38 mouse cellular contexts compared by ENCODE assay signal in the genomic region with DNA sequence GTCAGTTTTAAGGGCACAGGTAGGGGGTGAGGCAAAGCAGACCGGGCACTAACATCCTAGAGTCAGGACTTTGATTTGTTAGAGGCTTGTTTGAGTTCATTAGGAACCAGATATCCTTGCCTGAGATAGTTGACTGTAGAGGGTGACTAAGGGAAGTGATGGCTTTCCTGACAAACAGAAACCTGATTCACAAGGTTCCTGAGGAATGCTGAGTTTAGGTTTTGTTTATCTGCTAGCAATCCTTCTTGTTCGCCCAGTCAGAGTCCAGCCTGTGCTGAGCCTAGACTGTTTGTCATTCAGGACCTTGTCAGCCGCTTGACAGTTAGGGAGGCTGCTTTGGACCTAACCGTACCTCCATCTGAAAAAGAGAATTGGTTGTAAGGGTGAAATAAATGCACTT. TPM values are rescaled to one million over a fixed set of nuclear protein-coding genes. Genes with fewer than 3 reads are reported as not detected.
DNase-seq lines count a peak whose midpoint lies in the region; ATAC-seq and TF ChIP-seq lines count a peak whose summit lies in the region.
"Had no signal": no experiment of that assay in that cellular context is flagged by ENCODE, and none has a peak within 500 bp of the region (broad histone marks: within the 10 kb centered on the region; RNA-seq: fewer than 3 reads in every experiment).

No protein-coding gene starts in this region.

- no peak overlapping the region for H3K4me3 ChIP-seq in liver, adult 2 months (ENCODE audit: insufficient read depth, low read depth, low read length)
- no peak overlapping the region for H3K4me3 ChIP-seq in liver, embryonic 12.5 days
- no peak overlapping the region for H3K4me3 ChIP-seq in intestine, embryonic 14.5 days (ENCODE audit: low read depth, low read length)
- no peak overlapping the region for H3K4me3 ChIP-seq in liver, postnatal 0 days (ENCODE audit: low read depth, low read length)
- H3K4me3 ChIP-seq: forebrain, embryonic 13.5 days; hindbrain, embryonic 10.5 days; hindbrain, embryonic 15.5 days; limb, embryonic 15.5 days; myocyte; neural tube, embryonic 12.5 days had no signal

- H3K4me2 ChIP-seq in liver, embryonic 12.5 days = no peak overlapping the region
- no peak overlapping the region for H3K4me2 ChIP-seq in intestine, embryonic 14.5 days (ENCODE audit: low read length)
- H3K4me2 ChIP-seq in liver, postnatal 0 days (ENCODE audit: low read depth, low read length) = no peak overlapping the region
- H3K4me2 ChIP-seq: forebrain, embryonic 13.5 days; heart, embryonic 11.5 days; hindbrain, embryonic 15.5 days; limb, embryonic 15.5 days; lung, embryonic 14.5 days; midbrain, embryonic 11.5 days; neural tube, embryonic 12.5 days had no signal

- no peaks in the 10 kb centered on the region for H3K9me3 ChIP-seq in liver, embryonic 12.5 days (replicated peaks)
- H3K9me3 ChIP-seq in intestine, embryonic 14.5 days (ENCODE audit: control insufficient read depth, low read length) = no peaks in the 10 kb centered on the region
- no peaks in the 10 kb centered on the region for H3K9me3 ChIP-seq in liver, postnatal 0 days (ENCODE audit: low read length)
- H3K9me3 ChIP-seq: forebrain, embryonic 13.5 days; hindbrain, embryonic 10.5 days; hindbrain, embryonic 15.5 days; limb, embryonic 15.5 days; neural tube, embryonic 12.5 days had no signal

- 47% methylated on average over 4 of the region's 4 CpGs for WGBS in liver, adult 2 months
- 44% methylated on average over 4 of the region's 4 CpGs for WGBS in liver, embryonic 12.5 days (ENCODE audit: insufficient replicate concordance)
- WGBS in intestine, embryonic 14.5 days = 16% methylated on average over 4 of the region's 4 CpGs
- WGBS in liver, postnatal 0 days (ENCODE audit: insufficient replicate concordance) = 47% methylated on average over 4 of the region's 4 CpGs

- H3K27ac ChIP-seq in liver, adult 2 months (replicated peaks; ENCODE audit: insufficient read depth, low read depth, low read length) = peak overlapping the region; percentile 4; the same call in 1 of the 2 replicates
- no peak overlapping the region for H3K27ac ChIP-seq in liver, embryonic 12.5 days
- H3K27ac ChIP-seq in intestine, embryonic 14.5 days (ENCODE audit: low read depth) = no peak overlapping the region
- H3K27ac ChIP-seq in liver, postnatal 0 days (ENCODE audit: low read depth) = no peak overlapping the region
- H3K27ac ChIP-seq: forebrain, embryonic 13.5 days; hindbrain, embryonic 10.5 days; hindbrain, embryonic 15.5 days; limb, embryonic 15.5 days; neural tube, embryonic 12.5 days had no signal

- peak; percentile 16 for DNase-seq in embryo, embryonic 10 days (ENCODE audit: low spot score)
- no peak for DNase-seq in embryo, embryonic 10.5 days (ENCODE audit: low spot score)
- DNase-seq in liver, adult 2 months (ENCODE audit: extremely low read depth, low read depth, low spot score) = no peak
- no peak for DNase-seq in intestine, embryonic 14.5 days (ENCODE audit: low spot score)
- DNase-seq in liver, postnatal 0 days = no peak
- no peak for DNase-seq in lung, postnatal 10 days
- DNase-seq in cerebellum, postnatal 25 days = no peak
- DNase-seq: adrenal gland, adult 2 months; adrenal gland, postnatal 36 days; cerebellum, postnatal 10 days; gastrocnemius, postnatal 14 days; kidney, adult 9 months; kidney, postnatal 4 days; left cerebral cortex, postnatal 4 days; lung, embryonic 14.5 days; right cerebral cortex, adult 18-20 months; thymus, postnatal 14 days had no signal

- H3K27me3 ChIP-seq in liver, adult 2 months (ENCODE audit: control insufficient read depth, insufficient read depth, low read length) = no peaks in the 10 kb centered on the region
- H3K27me3 ChIP-seq in liver, embryonic 12.5 days (replicated peaks) = no peaks in the 10 kb centered on the region
- no peaks in the 10 kb centered on the region for H3K27me3 ChIP-seq in intestine, embryonic 14.5 days (replicated peaks; ENCODE audit: control insufficient read depth, insufficient read depth, low read length)
- no peaks in the 10 kb centered on the region for H3K27me3 ChIP-seq in liver, postnatal 0 days (ENCODE audit: insufficient read depth, low read length)
- H3K27me3 ChIP-seq: CH12.LX; forebrain, embryonic 13.5 days; hindbrain, embryonic 15.5 days; limb, embryonic 15.5 days; neural tube, embryonic 12.5 days had no signal

- no peak overlapping the region for H3K9ac ChIP-seq in liver, adult 2 months (ENCODE audit: low read depth, low read length)
- no peak overlapping the region for H3K9ac ChIP-seq in liver, embryonic 12.5 days
- H3K9ac ChIP-seq in intestine, embryonic 14.5 days (ENCODE audit: low read length) = no peak overlapping the region
- no peak overlapping the region for H3K9ac ChIP-seq in liver, postnatal 0 days (replicated peaks)
- H3K9ac ChIP-seq: forebrain, embryonic 13.5 days; hindbrain, embryonic 15.5 days; limb, embryonic 15.5 days; lung, embryonic 14.5 days; neural tube, embryonic 12.5 days had no signal

- H3K79me2 ChIP-seq in liver, adult 2 months (ENCODE audit: control insufficient read depth, insufficient read depth, low read length) = no peaks in the 10 kb centered on the region

- TF ChIP-seq EP300 in liver, postnatal 0 days (IDR thresholded peaks at IDR 0.05; ENCODE audit: low read depth) = no peak

- no peak for TF ChIP-seq CTCF in liver, adult 2 months (IDR thresholded peaks at IDR 0.05; ENCODE audit: low read depth, low read length)
- TF ChIP-seq CTCF in liver, postnatal 0 days (IDR thresholded peaks at IDR 0.05; ENCODE audit: low read depth) = no peak

- H3K36me3 ChIP-seq in liver, adult 2 months (ENCODE audit: control insufficient read depth, insufficient read depth, low read length) = no peaks in the 10 kb centered on the region
- H3K36me3 ChIP-seq in liver, embryonic 12.5 days = no peaks in the 10 kb centered on the region
- no peaks in the 10 kb centered on the region for H3K36me3 ChIP-seq in intestine, embryonic 14.5 days (ENCODE audit: control insufficient read depth, insufficient read depth, low read length)
- no peaks in the 10 kb centered on the region for H3K36me3 ChIP-seq in liver, postnatal 0 days (replicated peaks; ENCODE audit: insufficient read depth, low read length)
- H3K36me3 ChIP-seq: hindbrain, embryonic 10.5 days; hindbrain, embryonic 15.5 days; limb, embryonic 15.5 days; neural tube, embryonic 12.5 days had no signal

- ATAC-seq in liver, embryonic 12.5 days = no peak
- ATAC-seq in intestine, embryonic 14.5 days (replicated peaks; ENCODE audit: low FRiP score, low TSS enrichment, low read depth) = peak; percentile 22; the same call in 1 of the 2 replicates
- peak; percentile 33; the same call in 1 of the 2 replicates for ATAC-seq in liver, postnatal 0 days
- ATAC-seq: activated CD4-positive, CD25-positive, alpha-beta regulatory T cell, adult 4 months; forebrain, embryonic 13.5 days; inflammation-experienced regulatory T-cells, adult 6 months had no signal

- no peaks in the 10 kb centered on the region; the same call in 1 of the 2 replicates for H3K4me1 ChIP-seq in liver, adult 2 months (ENCODE audit: control insufficient read depth, insufficient read depth, low read length)
- peaks cover 6% of the 10 kb centered on the region; the same call in 1 of the 2 replicates for H3K4me1 ChIP-seq in liver, embryonic 12.5 days
- no peaks in the 10 kb centered on the region for H3K4me1 ChIP-seq in intestine, embryonic 14.5 days (replicated peaks; ENCODE audit: control insufficient read depth, insufficient read depth, low read length)
- H3K4me1 ChIP-seq in liver, postnatal 0 days (ENCODE audit: insufficient read depth) = peaks cover 2% of the 10 kb centered on the region; the same call in 1 of the 2 replicates

- TF ChIP-seq POLR2A in liver, adult 2 months (IDR thresholded peaks at IDR 0.05; ENCODE audit: extremely low read depth, insufficient read depth, low read length) = no peak

RNA-seq across cellular contexts. Expression of a gene that starts 2.8 kb away (rescaled TPM):
- total RNA-seq in liver, adult 2 months (2014; rRNA removed) = not detected in 2 replicates
- not detected in 2 replicates for polyA plus RNA-seq in liver, adult 2 months (2012; rRNA removed)
- polyA plus RNA-seq in liver, embryonic 12.5 days (2016; fragmentation: Nextera tagmentation; extraction: Ambion mirVana) = not detected in 2 replicates
- not detected in 2 replicates for polyA plus RNA-seq in intestine, embryonic 14.5 days (2014; fragmentation: Nextera tagmentation; extraction: Ambion mirVana)
- not detected in 2 replicates for polyA plus RNA-seq in liver, postnatal 0 days (2015; fragmentation: Nextera tagmentation; extraction: Ambion mirVana)
- total RNA-seq: adrenal gland, adult 2 months; adrenal gland, postnatal 36 days; CH12.LX; ES-E14; gastrocnemius, postnatal 14 days; megakaryocyte, adult 5-6 weeks had no signal
- polyA plus RNA-seq: activated CD4-positive, CD25-positive, alpha-beta regulatory T cell, adult 4 months; adrenal gland, adult 2 months; brain, embryonic 14.5 days; C2C12; cortical plate, adult 2 months; embryonic facial prominence, embryonic 11.5 days; forebrain, embryonic 13.5 days; heart, embryonic 11.5 days; heart, embryonic 16.5 days; hindbrain, embryonic 10.5 days; hindbrain, embryonic 15.5 days; inflammation-experienced regulatory T-cells, adult 6 months; lung, embryonic 14.5 days; midbrain, postnatal 0 days; myocyte; neural tube, embryonic 12.5 days; urinary bladder, adult 2 months had no signal

RNA-seq across cellular contexts. Expression of a gene that starts 53.5 kb away (rescaled TPM):
- 12.4 and 22.9 TPM in 2 replicates for total RNA-seq in liver, adult 2 months (2014; rRNA removed)
- polyA plus RNA-seq in liver, adult 2 months (2012; rRNA removed) = 5.2 and 13.1 TPM in 2 replicates
- polyA plus RNA-seq in liver, embryonic 12.5 days (2016; fragmentation: Nextera tagmentation; extraction: Ambion mirVana) = 20.7 and 22.6 TPM in 2 replicates
- 28.0 and 29.9 TPM in 2 replicates for polyA plus RNA-seq in intestine, embryonic 14.5 days (2014; fragmentation: Nextera tagmentation; extraction: Ambion mirVana)
- polyA plus RNA-seq in liver, postnatal 0 days (2015; fragmentation: Nextera tagmentation; extraction: Ambion mirVana) = 26.9 and 28.1 TPM in 2 replicates
